Mouse (Mus musculus): ENCODE measurements around the gene Krt17. TPM values are rescaled to one million over a fixed set of nuclear protein-coding genes. Genes with fewer than 3 reads are reported as not detected.
"Not testable (repeated sequence)": the region's sequence is repeated elsewhere in the genome, so short reads cannot be mapped to it uniquely, and the experiment has no call there.

The Krt17 gene
- total RNA-seq, 2 experiments from 2014 or later: not detected

- ATAC-seq (replicated peaks; ENCODE audit: low FRiP score, low TSS enrichment, poor library complexity, severe bottlenecking): no peak
These were observed 11.0 kb upstream of the Krt17 start for GRCm38 (mm10) chr11:100271878-100272277.

DNA sequence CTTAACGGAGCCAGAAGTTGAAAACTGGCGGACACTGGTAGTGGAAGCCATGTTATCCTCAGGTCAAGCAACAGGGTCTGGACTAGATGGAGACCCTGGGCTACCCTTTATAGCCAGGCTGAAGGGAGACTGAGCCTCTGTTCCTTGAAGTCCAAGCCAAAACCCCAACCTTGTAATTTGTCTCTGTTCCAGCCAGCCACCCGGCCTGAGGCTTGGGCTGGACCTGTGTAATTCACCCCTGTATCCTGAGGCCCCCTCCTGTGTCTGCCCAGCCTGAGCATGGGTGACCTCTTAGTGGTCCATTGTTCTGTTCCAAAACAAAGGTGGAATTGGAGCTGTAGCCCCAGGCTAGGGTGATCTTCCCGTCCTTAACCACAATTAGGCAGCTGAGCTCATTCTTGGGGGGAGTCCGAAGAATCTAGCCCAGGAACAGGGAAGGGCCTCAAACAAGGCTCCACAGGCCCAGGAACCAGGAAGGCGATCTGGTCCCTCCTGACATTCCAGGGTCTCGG, 9.0 kb upstream of the Krt17 start, which contains the start of gene Krt42:
Krt42 (minus strand) TSS at position 51 of the 512 bp plus-strand sequence.
- no peak for ATAC-seq (replicated peaks; ENCODE audit: low FRiP score, low TSS enrichment, poor library complexity, severe bottlenecking)

DNA sequence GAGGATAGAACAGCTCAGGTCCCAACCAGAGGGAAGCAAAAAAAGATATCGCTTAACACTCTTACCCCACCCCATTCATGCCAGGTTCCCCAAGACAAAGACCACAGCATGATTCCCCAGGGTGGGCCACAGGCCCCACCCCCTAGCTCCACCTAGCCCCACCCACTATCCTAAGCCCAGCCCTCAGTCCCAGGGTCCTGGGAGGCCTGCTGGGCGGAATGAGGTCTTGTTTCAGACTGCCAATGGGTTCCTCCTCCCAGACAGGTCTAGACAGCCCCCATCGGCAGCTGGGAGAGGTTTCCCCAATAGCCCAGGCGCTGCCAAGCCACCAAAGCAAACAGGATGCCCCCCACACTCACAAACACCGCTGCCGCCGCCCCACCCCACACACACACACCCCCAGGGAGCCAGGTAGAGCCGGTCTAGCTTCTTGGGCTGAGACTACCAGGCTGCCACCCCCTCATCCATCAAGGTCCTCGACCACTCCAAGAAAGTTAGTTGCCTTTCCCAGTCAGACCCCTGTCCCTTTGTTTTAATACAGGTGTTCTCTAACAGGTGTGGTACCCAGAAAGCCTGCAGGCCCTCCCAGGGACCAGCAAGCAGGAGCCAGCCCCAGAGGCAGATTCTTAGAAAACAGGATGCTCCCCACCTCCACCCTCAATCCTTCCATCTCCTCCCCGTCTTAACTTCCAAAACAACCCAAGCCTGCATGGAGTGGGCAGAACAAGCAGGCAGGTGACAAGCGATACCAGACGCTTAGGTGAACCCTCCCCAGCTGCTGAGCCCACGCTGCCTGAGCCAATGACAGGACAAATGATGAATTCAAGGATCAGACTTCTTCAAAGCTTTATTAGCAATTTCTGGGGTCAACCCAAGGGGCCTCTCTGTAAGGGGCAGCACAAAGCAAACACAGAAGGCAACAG, 1.5 kb upstream of the Krt17 start:
- no peak for ATAC-seq (replicated peaks; ENCODE audit: low FRiP score, low TSS enrichment, poor library complexity, severe bottlenecking)

- no peak for ATAC-seq (replicated peaks; ENCODE audit: low FRiP score, low TSS enrichment, poor library complexity, severe bottlenecking)
These were observed 391 bp upstream of the Krt17 start for GRCm38 (mm10) chr11:100261235-100261605.

GRCm38 (mm10) chr11:100259079-100259478, 1.8 kb downstream of the Krt17 start:
- no peak for ATAC-seq (replicated peaks; ENCODE audit: low FRiP score, low TSS enrichment, poor library complexity, severe bottlenecking)

DNA sequence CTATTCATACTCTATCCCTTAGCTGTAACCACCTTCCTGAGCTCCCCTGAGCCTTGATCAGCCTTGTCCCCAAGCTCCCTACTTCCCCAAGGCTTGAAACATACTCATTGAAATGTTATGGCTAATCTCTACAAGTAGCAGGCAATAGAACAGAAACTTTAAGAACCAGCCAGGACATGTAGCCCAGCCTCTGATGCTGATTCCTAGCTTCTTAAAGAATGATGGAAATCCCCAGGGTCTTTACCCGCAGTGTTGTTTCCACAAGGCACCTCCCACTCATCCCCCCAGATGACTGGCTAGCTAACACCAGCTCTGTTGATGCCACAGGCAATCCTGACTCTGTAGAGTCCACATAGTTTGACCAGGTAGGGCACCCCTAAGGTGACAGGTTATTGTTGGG, 2.9 kb downstream of the Krt17 start:
- ATAC-seq (replicated peaks; ENCODE audit: low FRiP score, low TSS enrichment, poor library complexity, severe bottlenecking): no peak

GRCm38 (mm10) chr11:100255514-100255913, 5.3 kb downstream of the Krt17 start:
- ATAC-seq (replicated peaks; ENCODE audit: low FRiP score, low TSS enrichment, poor library complexity, severe bottlenecking): no peak

GRCm38 (mm10) chr11:100254360-100255090, 6.3 kb downstream of the Krt17 start:
- peak; percentile 51 for ATAC-seq (replicated peaks; ENCODE audit: low FRiP score, low TSS enrichment, poor library complexity, severe bottlenecking)

DNA sequence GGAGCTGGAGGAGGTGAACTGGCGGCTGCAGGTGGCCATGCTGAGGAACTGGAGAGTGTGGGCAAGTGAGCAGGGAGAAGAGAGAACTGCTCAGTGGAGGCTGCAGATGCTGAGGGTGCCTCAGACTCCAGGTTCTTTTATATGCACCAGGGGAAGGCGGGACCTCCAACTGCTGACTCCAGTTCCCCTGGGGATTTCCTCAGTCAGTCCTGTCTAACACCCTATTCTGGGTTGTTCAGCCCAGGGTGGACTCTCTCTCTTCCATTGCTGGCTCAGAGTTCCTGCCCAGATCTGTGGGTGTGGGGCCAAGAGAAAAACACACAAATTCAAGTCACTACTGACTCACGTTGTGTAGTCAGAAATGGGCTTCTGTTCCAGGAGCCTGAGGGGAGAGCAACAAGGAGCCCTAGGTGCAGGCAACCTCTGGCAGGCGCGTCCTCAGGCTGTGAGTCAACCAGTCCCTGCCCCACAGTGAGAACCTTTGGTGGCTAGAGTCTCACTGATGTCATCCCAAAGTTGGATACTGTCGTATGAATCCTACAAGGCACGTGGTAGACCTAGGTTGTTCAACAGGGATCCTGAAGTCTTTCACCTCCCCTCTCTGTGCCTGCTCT, 11.9 kb downstream of the Krt17 start, which contains the start of gene Krt16:
Krt16 (minus strand) TSS at position 51 of the 614 bp plus-strand sequence.
- ATAC-seq (replicated peaks; ENCODE audit: low FRiP score, low TSS enrichment, poor library complexity, severe bottlenecking): no peak

DNA sequence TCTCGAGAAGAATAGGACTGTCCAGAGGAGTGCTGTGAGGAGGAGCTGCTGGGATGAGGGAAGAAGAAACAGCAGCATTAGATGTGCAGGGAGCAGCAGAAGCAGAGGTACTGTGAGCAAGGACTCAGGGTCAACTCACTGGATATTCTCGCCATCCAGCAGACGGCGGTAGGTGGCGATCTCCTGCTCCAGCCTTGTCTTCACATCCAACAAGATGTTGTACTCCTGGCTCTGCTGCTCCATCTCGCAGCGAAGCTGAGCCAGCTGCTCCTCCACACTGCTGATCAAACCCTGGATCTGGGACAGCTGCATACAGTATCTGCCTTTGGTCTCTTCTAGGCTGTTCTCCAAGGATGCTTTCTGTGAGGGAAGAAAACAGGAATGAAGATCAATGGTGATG, 14.4 kb downstream of the Krt17 start:
- not testable (repeated sequence) for ATAC-seq (replicated peaks; ENCODE audit: low FRiP score, low TSS enrichment, poor library complexity, severe bottlenecking)

GRCm38 (mm10) chr11:100240272-100240671, 20.6 kb downstream of the Krt17 start:
- not testable (repeated sequence) for ATAC-seq (replicated peaks; ENCODE audit: low FRiP score, low TSS enrichment, poor library complexity, severe bottlenecking)

GRCm38 (mm10) chr11:100221741-100222140, 39.1 kb downstream of the Krt17 start:
- ATAC-seq (replicated peaks; ENCODE audit: low FRiP score, low TSS enrichment, poor library complexity, severe bottlenecking): no peak

DNA sequence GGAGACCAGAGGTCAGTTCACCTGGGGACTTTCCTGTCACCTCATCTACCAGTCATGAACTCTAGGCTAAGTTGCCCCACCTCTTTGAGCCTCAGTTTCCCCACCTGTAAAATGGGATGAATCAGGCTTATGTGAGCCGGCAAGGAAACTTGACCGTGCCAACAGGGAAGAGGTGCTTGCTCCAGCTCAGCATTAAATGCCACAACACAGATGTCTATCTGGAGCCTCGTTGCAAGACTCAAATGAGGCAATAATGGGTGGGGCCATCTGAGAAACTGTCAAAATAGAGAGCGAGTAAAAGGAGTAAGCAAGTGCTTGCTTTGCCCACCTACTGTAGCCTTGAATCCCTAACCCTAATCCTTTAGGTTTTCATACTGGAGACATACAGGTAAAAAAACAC, 41.5 kb downstream of the Krt17 start:
- no peak for ATAC-seq (replicated peaks; ENCODE audit: low FRiP score, low TSS enrichment, poor library complexity, severe bottlenecking)

DNA sequence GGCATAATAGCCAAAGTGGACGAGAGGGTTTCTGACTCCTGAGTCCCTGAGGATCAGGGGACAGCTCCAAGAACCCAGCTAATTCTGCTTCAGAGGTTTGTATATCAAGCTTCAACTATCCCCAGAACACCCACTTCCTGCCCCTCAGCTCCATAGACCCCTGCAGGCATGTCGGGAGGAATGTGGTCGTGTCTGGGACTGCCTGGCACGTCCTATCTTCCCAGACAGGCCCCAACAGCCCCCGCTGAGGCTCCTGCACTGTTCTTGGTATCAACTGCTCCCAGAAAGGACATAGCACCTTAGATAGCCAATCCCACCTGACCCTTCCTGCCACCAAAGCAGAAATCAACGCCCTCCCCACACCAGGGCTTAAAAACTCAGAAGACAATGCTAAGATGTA, 52.3 kb downstream of the Krt17 start:
- no peak for ATAC-seq (replicated peaks; ENCODE audit: low FRiP score, low TSS enrichment, poor library complexity, severe bottlenecking)

GRCm38 (mm10) chr11:100207498-100207897, 53.3 kb downstream of the Krt17 start, which contains the start of gene Krt14:
TSS of gene Krt14 (minus strand) at chr11:100207548.
- no peak for ATAC-seq (replicated peaks; ENCODE audit: low FRiP score, low TSS enrichment, poor library complexity, severe bottlenecking)

Other genes with a start within 250 kb of the Krt17 start
- gene Krt33a, start 244.8 kb downstream of the Krt17 start, total RNA-seq (2014; fragmentation: Nextera tagmentation): not detected in 2 replicates
- gene Krt33a, start 244.8 kb downstream of the Krt17 start, total RNA-seq (2017): not detected in 2 replicates
- gene Krt33b, start 231.2 kb downstream of the Krt17 start, total RNA-seq (2014; fragmentation: Nextera tagmentation): not detected in 2 replicates
- gene Krt33b, start 231.2 kb downstream of the Krt17 start, total RNA-seq (2017): not detected in 2 replicates
- gene Krt34, start 219.5 kb downstream of the Krt17 start, total RNA-seq (2014; fragmentation: Nextera tagmentation): not detected in 2 replicates
- gene Krt34, start 219.5 kb downstream of the Krt17 start, total RNA-seq (2017): not detected in 2 replicates
- gene Krt31, start 210.5 kb downstream of the Krt17 start, total RNA-seq (2014; fragmentation: Nextera tagmentation): not detected in 2 replicates
- not detected in 2 replicates for gene Krt31, start 210.5 kb downstream of the Krt17 start, total RNA-seq (2017)
- not detected in 2 replicates for gene Krt32, start 172.8 kb downstream of the Krt17 start, total RNA-seq (2014; fragmentation: Nextera tagmentation)
- not detected in 2 replicates for gene Krt32, start 172.8 kb downstream of the Krt17 start, total RNA-seq (2017)
- gene Krt35, start 164.8 kb downstream of the Krt17 start, total RNA-seq (2014; fragmentation: Nextera tagmentation): not detected in 2 replicates
- gene Krt35, start 164.8 kb downstream of the Krt17 start, total RNA-seq (2017): not detected in 2 replicates
- not detected in 2 replicates for gene Krt36, start 155.4 kb downstream of the Krt17 start, total RNA-seq (2014; fragmentation: Nextera tagmentation)
- gene Krt36, start 155.4 kb downstream of the Krt17 start, total RNA-seq (2017): not detected in 2 replicates
- not detected in 2 replicates for gene Krt13, start 139.5 kb downstream of the Krt17 start, total RNA-seq (2014; fragmentation: Nextera tagmentation)
- gene Krt13, start 139.5 kb downstream of the Krt17 start, total RNA-seq (2017): not detected in 2 replicates
- gene Krt15, start 125.1 kb downstream of the Krt17 start, total RNA-seq (2014; fragmentation: Nextera tagmentation): not detected in 2 replicates
- gene Krt15, start 125.1 kb downstream of the Krt17 start, total RNA-seq (2017): not detected in 2 replicates
- not detected in 2 replicates for gene Krt19, start 112.4 kb downstream of the Krt17 start, total RNA-seq (2014; fragmentation: Nextera tagmentation)
- gene Krt19, start 112.4 kb downstream of the Krt17 start, total RNA-seq (2017): not detected in 2 replicates
- not detected in 2 replicates for gene Krt9, start 67.8 kb downstream of the Krt17 start, total RNA-seq (2014; fragmentation: Nextera tagmentation)
- gene Krt9, start 67.8 kb downstream of the Krt17 start, total RNA-seq (2017): not detected in 2 replicates
- not detected in 2 replicates for gene Krt14, start 53.5 kb downstream of the Krt17 start, total RNA-seq (2014; fragmentation: Nextera tagmentation)
- gene Krt14, start 53.5 kb downstream of the Krt17 start, total RNA-seq (2017): not detected in 2 replicates
- gene Krt16, start 12.1 kb downstream of the Krt17 start, total RNA-seq (2014; fragmentation: Nextera tagmentation): not detected in 2 replicates
- gene Krt16, start 12.1 kb downstream of the Krt17 start, total RNA-seq (2017): not detected in 2 replicates
- not detected in 2 replicates for gene Krt42, start 8.8 kb upstream of the Krt17 start, total RNA-seq (2014; fragmentation: Nextera tagmentation)
- not detected in 2 replicates for gene Krt42, start 8.8 kb upstream of the Krt17 start, total RNA-seq (2017)
- 1,051 and 1,260 TPM in 2 replicates for gene Eif1, start 58.9 kb upstream of the Krt17 start, total RNA-seq (2014; fragmentation: Nextera tagmentation)
- gene Eif1, start 58.9 kb upstream of the Krt17 start, total RNA-seq (2017): 170 and 204 TPM in 2 replicates
- not detected in 2 replicates for gene Gast, start 73.4 kb upstream of the Krt17 start, total RNA-seq (2014; fragmentation: Nextera tagmentation)
- not detected in 2 replicates for gene Gast, start 73.4 kb upstream of the Krt17 start, total RNA-seq (2017)
- gene Hap1, start 95.1 kb upstream of the Krt17 start, total RNA-seq (2014; fragmentation: Nextera tagmentation): not detected in 2 replicates
- gene Hap1, start 95.1 kb upstream of the Krt17 start, total RNA-seq (2017): not detected in 2 replicates
- 0.40 and 0.81 TPM in 2 replicates for gene Jup, start 136.7 kb upstream of the Krt17 start, total RNA-seq (2014; fragmentation: Nextera tagmentation)
- 0.52 and 0.80 TPM in 2 replicates for gene Jup, start 136.7 kb upstream of the Krt17 start, total RNA-seq (2017)
- 1.0 TPM in 1 of 2 replicates, not detected in the other for gene P3h4, start 153.8 kb upstream of the Krt17 start, total RNA-seq (2014; fragmentation: Nextera tagmentation)
- 0.08 and 0.33 TPM in 2 replicates for gene P3h4, start 153.8 kb upstream of the Krt17 start, total RNA-seq (2017)
- not detected in 2 replicates for gene Fkbp10, start 154.7 kb upstream of the Krt17 start, total RNA-seq (2014; fragmentation: Nextera tagmentation)
- 0.53 TPM in 1 of 2 replicates, not detected in the other for gene Fkbp10, start 154.7 kb upstream of the Krt17 start, total RNA-seq (2017)
- 35.7 and 54.2 TPM in 2 replicates for gene Nt5c3b, start 180.8 kb upstream of the Krt17 start, total RNA-seq (2014; fragmentation: Nextera tagmentation)
- 25.9 and 33.8 TPM in 2 replicates for gene Nt5c3b, start 180.8 kb upstream of the Krt17 start, total RNA-seq (2017)
- gene Klhl10, start 180.9 kb upstream of the Krt17 start, total RNA-seq (2014; fragmentation: Nextera tagmentation): 2.6 TPM in 1 of 2 replicates, not detected in the other
- gene Klhl10, start 180.9 kb upstream of the Krt17 start, total RNA-seq (2017): 1.6 TPM in 1 of 2 replicates, not detected in the other
- gene Klhl11, start 211.7 kb upstream of the Krt17 start, total RNA-seq (2014; fragmentation: Nextera tagmentation): 10.8 and 14.8 TPM in 2 replicates
- gene Klhl11, start 211.7 kb upstream of the Krt17 start, total RNA-seq (2017): 27.9 and 40.8 TPM in 2 replicates

All from megakaryocyte-erythroid progenitor cell, adult 5-6 weeks (primary cell).